Mouse (Mus musculus): ENCODE data around the gene H2-Ke6.
"Not testable (repeated sequence)": the region's sequence is repeated elsewhere in the genome, so short reads cannot be mapped to it uniquely, and the experiment has no call there.

Gene H2-Ke6

DNA sequence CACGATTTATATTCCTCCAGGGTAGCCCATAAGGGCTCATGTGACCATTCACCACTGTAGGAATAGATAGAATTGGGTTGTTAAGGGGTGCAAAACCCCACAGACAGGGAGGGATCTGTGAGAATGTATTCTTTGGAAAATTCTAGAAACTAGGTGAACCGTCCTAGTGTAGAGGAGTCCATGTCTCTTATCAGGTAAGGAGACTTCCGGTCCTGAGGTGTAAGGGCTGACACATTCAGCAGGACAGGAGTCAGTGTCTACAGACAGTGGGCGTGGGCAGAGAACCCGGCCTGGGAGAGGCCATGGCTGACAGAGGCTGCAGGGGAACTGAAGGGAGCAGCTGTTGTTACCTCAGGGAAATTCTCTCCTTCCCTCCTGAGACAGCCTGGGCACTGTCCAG, 29.2 kb downstream of the H2-Ke6 start:
- not testable (repeated sequence) for DNase-seq (ENCODE audit: low spot score in 2 of 2)

- not testable (repeated sequence) for DNase-seq (ENCODE audit: low spot score in 2 of 2)
Measured at GRCm38 (mm10) chr17:33997025-33997424, 30.8 kb downstream of the H2-Ke6 start.

- no peak for DNase-seq (ENCODE audit: low spot score in 2 of 2)
Measured at GRCm38 (mm10) chr17:33995651-33996050, 32.2 kb downstream of the H2-Ke6 start.

DNA sequence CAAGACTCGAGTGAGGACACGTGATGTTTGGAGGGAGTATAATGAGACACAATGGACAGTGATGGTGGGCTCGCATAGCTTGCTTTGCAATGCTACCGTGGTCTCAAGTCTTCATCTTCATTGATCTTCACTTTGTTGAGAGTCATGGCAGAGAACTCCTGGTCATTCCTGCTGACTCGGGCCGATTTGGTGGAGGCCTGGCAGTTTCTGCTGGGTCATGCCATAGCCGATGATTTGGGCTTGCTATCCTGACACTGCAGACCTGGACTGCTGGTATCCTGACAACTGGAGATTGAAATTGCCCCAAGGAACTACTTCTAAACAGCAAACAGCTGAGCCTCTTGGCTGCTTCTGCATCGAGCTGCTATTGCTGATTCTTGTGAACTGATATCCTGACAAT, 32.9 kb downstream of the H2-Ke6 start:
- no peak for DNase-seq (ENCODE audit: low spot score in 2 of 2)

GRCm38 (mm10) chr17:33991788-33992664, 35.8 kb downstream of the H2-Ke6 start:
- peak in 1 of 2 experiments; percentile 16 for DNase-seq (ENCODE audit: low spot score in 2 of 2)

DNA sequence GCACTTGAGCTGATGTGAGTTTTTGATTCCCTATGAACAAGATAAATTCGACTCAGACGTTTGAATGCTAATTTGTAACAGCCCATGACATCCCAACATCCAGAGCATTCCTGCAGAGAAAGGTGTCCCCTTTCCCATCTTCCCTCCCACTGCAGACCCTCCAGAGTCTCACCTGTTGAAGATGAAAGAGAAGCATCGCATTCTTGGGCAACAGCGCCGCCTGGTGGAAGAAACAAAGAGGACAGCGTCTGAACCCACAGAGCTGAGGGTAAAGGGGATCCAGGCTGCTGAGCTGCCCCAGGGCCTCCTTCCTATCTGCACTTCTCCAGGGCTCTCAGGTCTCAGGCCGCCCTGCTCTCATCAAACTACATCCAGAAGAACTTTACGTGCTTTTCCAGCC, 45.7 kb downstream of the H2-Ke6 start:
- not testable (repeated sequence) for DNase-seq (ENCODE audit: low spot score in 2 of 2)

DNA sequence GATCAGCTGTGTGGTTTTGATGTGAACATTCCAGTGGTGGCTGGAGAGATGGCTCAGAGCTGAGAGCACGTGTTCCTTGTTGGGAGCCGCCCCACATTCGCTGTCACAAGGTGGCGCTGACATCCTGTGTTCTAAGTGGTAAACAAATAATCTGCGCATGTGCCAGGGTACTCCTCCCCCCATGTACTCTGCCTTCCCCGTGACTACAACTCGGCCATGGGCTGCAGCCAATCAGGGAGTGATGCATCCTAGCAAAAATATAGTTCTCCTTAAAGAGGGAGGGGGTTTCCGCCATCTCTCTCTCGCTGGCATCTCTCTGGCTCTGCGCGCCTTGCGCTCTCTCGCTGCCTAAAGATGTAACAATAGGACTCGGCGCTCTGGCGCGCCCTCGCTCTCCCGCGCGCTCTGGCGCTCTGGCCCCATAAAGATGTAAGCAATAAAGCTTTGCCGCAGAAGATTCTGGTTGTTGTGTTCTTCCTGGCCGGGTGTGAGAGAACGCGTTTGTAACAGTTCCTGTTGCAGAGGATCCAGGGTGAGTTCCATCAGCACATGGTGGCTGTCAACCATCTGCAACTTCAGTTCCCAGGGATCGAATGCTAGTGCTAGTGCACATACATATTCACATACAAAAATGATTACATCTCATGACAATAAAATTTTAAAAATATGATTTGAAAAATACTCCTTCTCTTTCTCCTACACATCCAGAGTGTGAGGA, 46.5 kb downstream of the H2-Ke6 start:
- DNase-seq (ENCODE audit: low spot score in 2 of 2): peak; percentile 84 to 87

GRCm38 (mm10) chr17:33980181-33981035, 47.5 kb downstream of the H2-Ke6 start:
- DNase-seq (ENCODE audit: low spot score in 2 of 2): no peak

- no peak for DNase-seq (ENCODE audit: low spot score in 2 of 2)
Measured at GRCm38 (mm10) chr17:33979512-33980050, 48.3 kb downstream of the H2-Ke6 start.

DNA sequence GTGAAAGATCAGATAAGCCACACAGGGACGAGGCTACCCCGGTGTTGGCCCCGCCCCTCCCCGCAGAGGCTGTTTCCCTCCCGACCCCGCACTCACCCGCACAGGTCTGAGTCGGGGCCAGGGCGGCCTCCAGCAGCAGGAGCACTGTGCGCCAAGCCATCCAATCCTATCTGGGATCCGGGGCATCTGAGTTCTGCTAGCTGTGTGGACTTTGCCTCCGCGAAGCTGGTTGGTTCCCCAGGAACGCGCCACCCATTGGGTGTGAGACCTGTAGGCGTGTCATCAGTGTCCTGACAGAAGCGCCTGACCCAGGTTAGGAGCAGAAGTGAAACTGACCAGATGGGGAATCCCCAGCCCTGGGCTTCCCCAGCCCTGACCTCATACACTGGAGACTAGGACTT, 49.2 kb downstream of the H2-Ke6 start:
- DNase-seq (ENCODE audit: low spot score in 2 of 2): no peak

GRCm38 (mm10) chr17:33977861-33978557, 49.9 kb downstream of the H2-Ke6 start:
- no peak for DNase-seq (ENCODE audit: low spot score in 2 of 2)
